Mouse (Mus musculus): ENCODE results near the gene 2610507B11Rik. TPM values are rescaled to one million over a fixed set of nuclear protein-coding genes. Genes with fewer than 3 reads are reported as not detected.

The 2610507B11Rik gene
- polyA plus RNA-seq (2012; rRNA removed) (58.7 and 61.7 TPM in 2 replicates), polyA plus RNA-seq (2014; fragmentation: Nextera tagmentation; extraction: Ambion mirVana) (72.6 and 82.1 TPM in 2 replicates)

GRCm38 (mm10) chr11:78261380-78262352, at the start of gene 2610507B11Rik:
TSS of gene 2610507B11Rik (plus strand) at chr11:78261752.
- Histone ChIP-seq H3K36me3 (ENCODE audit: control insufficient read depth, insufficient read depth, low read length) (peaks cover 35% of the 10 kb centered on the region), H3K27ac (replicated peaks; ENCODE audit: low read depth, low read length) (peak within 1 kb of the TSS; percentile 72), H3K4me2 (replicated peaks; ENCODE audit: low read depth, low read length, severe bottlenecking) (peak within 1 kb of the TSS; percentile 62), H3K4me1 (ENCODE audit: control insufficient read depth, insufficient read depth, low read length) (peaks cover 3% of the 10 kb centered on the region; the same call in 1 of the 2 replicates), H3K4me3 (replicated peaks; ENCODE audit: low read length) (peak within 1 kb of the TSS; percentile 91), H3K9ac (ENCODE audit: low read depth, low read length, severe bottlenecking) (peak within 1 kb of the TSS; percentile 77), H3K9me3 (ENCODE audit: control insufficient read depth, low read length) (no peaks in the 10 kb centered on the region), H3K27me3 (ENCODE audit: control insufficient read depth, insufficient read depth, low read length) (no peaks in the 10 kb centered on the region)
- DNase-seq (ENCODE audit: low spot score) (peak; percentile 94), ATAC-seq (ENCODE audit: low FRiP score, low read depth) (peak; percentile 92)
- 2% methylated on average over 57 of the region's 115 CpGs for WGBS
- peak; percentile 92; the same call in 1 of the 2 replicates for TF ChIP-seq POLR2A (IDR thresholded peaks at IDR 0.05; ENCODE audit: borderline replicate concordance, extremely low read depth, insufficient read depth, insufficient read length)

GRCm38 (mm10) chr11:78213086-78213817, 48.3 kb upstream of the 2610507B11Rik start:
- H3K4me3 ChIP-seq (replicated peaks; ENCODE audit: low read length), result no peak overlapping the region
- peaks cover 97% of the 10 kb centered on the region for H3K36me3 ChIP-seq (ENCODE audit: control insufficient read depth, insufficient read depth, low read length)
- ATAC-seq (ENCODE audit: low FRiP score, low read depth) (no peak), DNase-seq (ENCODE audit: low spot score) (no peak)
- TF ChIP-seq POLR2A (IDR thresholded peaks at IDR 0.05; ENCODE audit: borderline replicate concordance, extremely low read depth, insufficient read depth, insufficient read length), result no peak
- WGBS, result 97% methylated on average over 14 of the region's 14 CpGs
- H3K4me2 ChIP-seq (replicated peaks; ENCODE audit: low read depth, low read length, severe bottlenecking), result no peak overlapping the region
- H3K9ac ChIP-seq (ENCODE audit: low read depth, low read length, severe bottlenecking), result no peak overlapping the region
- H3K27ac ChIP-seq (replicated peaks; ENCODE audit: low read depth, low read length), result no peak overlapping the region
- no peaks in the 10 kb centered on the region for H3K27me3 ChIP-seq (ENCODE audit: control insufficient read depth, insufficient read depth, low read length)
- no peaks in the 10 kb centered on the region for H3K4me1 ChIP-seq (ENCODE audit: control insufficient read depth, insufficient read depth, low read length)
- H3K9me3 ChIP-seq (ENCODE audit: control insufficient read depth, low read length), result no peaks in the 10 kb centered on the region

- Histone ChIP-seq H3K9ac (ENCODE audit: low read depth, low read length, severe bottlenecking) (no peak overlapping the region), H3K4me1 (ENCODE audit: control insufficient read depth, insufficient read depth, low read length) (no peaks in the 10 kb centered on the region), H3K27ac (replicated peaks; ENCODE audit: low read depth, low read length) (no peak overlapping the region), H3K4me3 (replicated peaks; ENCODE audit: low read length) (no peak overlapping the region), H3K9me3 (ENCODE audit: control insufficient read depth, low read length) (no peaks in the 10 kb centered on the region), H3K27me3 (ENCODE audit: control insufficient read depth, insufficient read depth, low read length) (no peaks in the 10 kb centered on the region), H3K4me2 (replicated peaks; ENCODE audit: low read depth, low read length, severe bottlenecking) (no peak overlapping the region), H3K36me3 (ENCODE audit: control insufficient read depth, insufficient read depth, low read length) (peaks cover 96% of the 10 kb centered on the region)
- 90% methylated on average over 11 of the region's 11 CpGs for WGBS
- TF ChIP-seq POLR2A (IDR thresholded peaks at IDR 0.05; ENCODE audit: borderline replicate concordance, extremely low read depth, insufficient read depth, insufficient read length), result no peak
- ATAC-seq (ENCODE audit: low FRiP score, low read depth), result no peak
- no peak for DNase-seq (ENCODE audit: low spot score)
These were observed 45.7 kb upstream of the 2610507B11Rik start for GRCm38 (mm10) chr11:78215709-78216317.

- H3K9me3 ChIP-seq (ENCODE audit: control insufficient read depth, low read length), result no peaks in the 10 kb centered on the region
- H3K36me3 ChIP-seq (ENCODE audit: control insufficient read depth, insufficient read depth, low read length), result peaks cover 96% of the 10 kb centered on the region
- no peaks in the 10 kb centered on the region for H3K4me1 ChIP-seq (ENCODE audit: control insufficient read depth, insufficient read depth, low read length)
- no peak overlapping the region for H3K9ac ChIP-seq (ENCODE audit: low read depth, low read length, severe bottlenecking)
- H3K27ac ChIP-seq (replicated peaks; ENCODE audit: low read depth, low read length), result no peak overlapping the region
- DNase-seq (ENCODE audit: low spot score) (no peak), ATAC-seq (ENCODE audit: low FRiP score, low read depth) (no peak)
- TF ChIP-seq POLR2A (IDR thresholded peaks at IDR 0.05; ENCODE audit: borderline replicate concordance, extremely low read depth, insufficient read depth, insufficient read length), result no peak
- 89% methylated on average over 4 of the region's 4 CpGs for WGBS
- no peak overlapping the region for H3K4me2 ChIP-seq (replicated peaks; ENCODE audit: low read depth, low read length, severe bottlenecking)
- H3K4me3 ChIP-seq (replicated peaks; ENCODE audit: low read length), result no peak overlapping the region
- no peaks in the 10 kb centered on the region for H3K27me3 ChIP-seq (ENCODE audit: control insufficient read depth, insufficient read depth, low read length)
These were observed 38.0 kb upstream of the 2610507B11Rik start for GRCm38 (mm10) chr11:78223586-78223985.

GRCm38 (mm10) chr11:78231518-78231917, 30.0 kb upstream of the 2610507B11Rik start:
- no peaks in the 10 kb centered on the region for H3K4me1 ChIP-seq (ENCODE audit: control insufficient read depth, insufficient read depth, low read length)
- ATAC-seq (ENCODE audit: low FRiP score, low read depth) (no peak), DNase-seq (ENCODE audit: low spot score) (no peak)
- TF ChIP-seq POLR2A (IDR thresholded peaks at IDR 0.05; ENCODE audit: borderline replicate concordance, extremely low read depth, insufficient read depth, insufficient read length), result no peak
- no peak overlapping the region for H3K4me3 ChIP-seq (replicated peaks; ENCODE audit: low read length)
- no peak overlapping the region for H3K27ac ChIP-seq (replicated peaks; ENCODE audit: low read depth, low read length)
- no peak overlapping the region for H3K4me2 ChIP-seq (replicated peaks; ENCODE audit: low read depth, low read length, severe bottlenecking)
- 95% methylated on average over 6 of the region's 6 CpGs for WGBS
- no peaks in the 10 kb centered on the region for H3K9me3 ChIP-seq (ENCODE audit: control insufficient read depth, low read length)
- peaks cover 90% of the 10 kb centered on the region for H3K36me3 ChIP-seq (ENCODE audit: control insufficient read depth, insufficient read depth, low read length)
- H3K9ac ChIP-seq (ENCODE audit: low read depth, low read length, severe bottlenecking), result no peak overlapping the region
- H3K27me3 ChIP-seq (ENCODE audit: control insufficient read depth, insufficient read depth, low read length), result no peaks in the 10 kb centered on the region

Data from limb, embryonic 14.5 days (tissue).